Mouse (Mus musculus) neural tube, embryonic 11.5 days (tissue): ENCODE data around the gene Pafah1b3. TPM values are rescaled to one million over a fixed set of nuclear protein-coding genes. Genes with fewer than 3 reads are reported as not detected.

Experiments
- ATAC-seq: fragments of 200-750 bp; cut with Nextera tagmentation; 2 replicates; pipeline ENCODE4 v1.8.0; 2017; ENCODE audit warnings: moderate number of reproducible peaks, mild to moderate bottlenecking, moderate TSS enrichment, moderate library complexity; ENCODE audit not compliant: insufficient read depth, low FRiP score, low TSS enrichment
- DNase-seq: peaks from one replicate; pipeline ENCODE4 v3.0.0-alpha.2; 2015; ENCODE audit warnings: low spot score
- H3K27ac ChIP-seq: fragments of 300-500 bp; sonication (generic); 2 replicates; pipeline ENCODE4 v1.5.1; 2014; ENCODE audit warnings: low read depth, mild to moderate bottlenecking, low read length
- H3K27me3 ChIP-seq: fragments of 300-500 bp; sonication (generic); 2 replicates; pipeline ENCODE4 v1.6.1; 2014; ENCODE audit warnings: mild to moderate bottlenecking, low read length, mixed read lengths; ENCODE audit not compliant: control insufficient read depth, insufficient read depth
- H3K36me3 ChIP-seq: fragments of 300-500 bp; sonication (generic); 2 replicates; pipeline ENCODE4 v1.6.1; 2014; ENCODE audit warnings: mild to moderate bottlenecking, low read length, moderate library complexity, mixed read lengths; ENCODE audit not compliant: control insufficient read depth, insufficient read depth
- H3K4me1 ChIP-seq: fragments of 300-500 bp; sonication (generic); 2 replicates; pipeline ENCODE4 v1.6.1; 2014; ENCODE audit warnings: low read length, mixed read lengths; ENCODE audit not compliant: control insufficient read depth, insufficient read depth
- H3K4me2 ChIP-seq: fragments of 300-500 bp; sonication (generic); 2 replicates; pipeline ENCODE4 v1.6.1; 2014; ENCODE audit warnings: low read depth, mild to moderate bottlenecking, moderate library complexity
- H3K4me3 ChIP-seq: fragments of 300-500 bp; sonication (generic); 2 replicates; pipeline ENCODE4 v1.5.1; 2014; ENCODE audit warnings: low read depth, low read length
- H3K9ac ChIP-seq: fragments of 300-500 bp; sonication (generic); 2 replicates; pipeline ENCODE4 v1.6.1; 2014; ENCODE audit warnings: mild to moderate bottlenecking, low read length
- H3K9me3 ChIP-seq: fragments of 300-500 bp; sonication (generic); 2 replicates; pipeline ENCODE4 v1.6.1; 2016; ENCODE audit warnings: low read length; ENCODE audit not compliant: control insufficient read depth
- WGBS: fragments of 180-500 bp; shearing (Covaris S2); extraction: QIAGEN DNeasy Blood & Tissue Kit; methylation state at CpG from one replicate; pipeline ENCODE4 v1.1.7; 2014; 5-methylcytosine and 5-hydroxymethylcytosine counted together
- polyA plus RNA-seq: library from polyadenylated mRNA; unstranded; fragments of >200 nt; fragmentation: Nextera tagmentation; extraction: Ambion mirVana; gene quantifications from 2 replicates; pipeline ENCODE4 v1.2.1, GENCODE M21; 2014

Pafah1b3 gene
- polyA plus RNA-seq, 1 experiment from 2014 or later = 321 TPM

DNA sequence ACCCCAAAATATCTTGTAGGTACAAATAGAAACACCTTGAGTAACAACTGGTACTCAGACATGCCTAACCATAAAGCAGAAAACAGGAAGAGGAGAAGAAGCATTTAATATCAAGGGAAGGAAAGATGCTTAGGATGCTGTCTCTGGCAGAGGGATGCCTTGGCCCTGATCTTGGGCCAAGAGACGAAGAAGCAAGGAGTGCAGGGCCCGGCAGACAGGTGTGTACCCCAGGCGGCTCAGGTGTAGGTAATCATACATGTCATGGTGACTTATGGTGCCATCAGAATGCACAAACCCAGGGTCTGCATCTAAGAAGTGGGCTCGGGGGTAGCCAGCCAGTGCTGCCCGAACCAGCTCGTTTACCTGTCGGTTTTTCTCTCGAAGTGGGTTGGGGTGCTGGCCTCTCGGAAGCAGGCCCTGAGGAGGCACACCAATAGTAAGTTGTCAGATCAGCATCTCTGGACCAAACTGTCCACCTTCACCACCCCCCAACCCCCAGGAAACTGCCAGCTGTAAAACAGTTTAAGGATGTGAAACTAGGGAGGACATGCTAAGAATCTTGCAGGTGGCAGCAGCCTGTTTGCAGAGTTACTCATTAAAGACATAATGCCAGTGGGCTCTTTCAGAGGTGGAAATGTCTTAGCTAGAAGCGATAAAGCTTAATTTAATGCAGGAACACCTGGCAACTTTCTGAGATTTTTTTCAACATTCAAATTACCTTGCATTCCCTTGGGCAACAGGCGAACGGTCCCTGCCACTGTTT lies 2.6 kb downstream of the Pafah1b3 start:
- H3K4me1 ChIP-seq = peaks cover 4% of the 10 kb centered on the region; the same call in 1 of the 2 replicates
- no peak for ATAC-seq
- H3K27ac ChIP-seq = no peak overlapping the region
- no peak for DNase-seq
- H3K27me3 ChIP-seq = no peaks in the 10 kb centered on the region
- no peak overlapping the region for H3K4me2 ChIP-seq
- 91% methylated on average over 12 of the region's 12 CpGs for WGBS
- H3K36me3 ChIP-seq = peaks cover 26% of the 10 kb centered on the region
- no peaks in the 10 kb centered on the region for H3K9me3 ChIP-seq
- H3K4me3 ChIP-seq = no peak overlapping the region
- H3K9ac ChIP-seq = no peak overlapping the region

DNA sequence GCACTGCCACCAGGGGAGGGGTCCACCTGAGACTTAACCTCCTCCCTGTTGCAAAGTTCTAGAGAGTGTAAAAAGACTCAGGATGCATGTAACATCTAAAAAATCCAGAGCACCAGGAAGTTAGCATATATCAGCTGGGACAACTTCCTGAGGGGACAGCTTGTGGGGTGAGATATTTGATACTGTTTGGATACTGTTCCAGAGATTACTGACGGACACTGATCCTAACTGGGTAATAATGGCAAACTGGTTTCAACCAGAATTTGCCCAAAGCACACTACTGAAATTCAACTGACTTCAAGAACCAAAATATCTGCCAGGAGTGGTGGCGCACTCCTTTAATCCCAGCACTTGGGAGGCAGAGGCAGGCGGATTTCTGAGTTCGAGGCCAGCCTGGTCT lies 3.3 kb downstream of the Pafah1b3 start:
- 92% methylated on average over 4 of the region's 4 CpGs for WGBS
- H3K36me3 ChIP-seq = peaks cover 31% of the 10 kb centered on the region
- no peak for ATAC-seq

DNA sequence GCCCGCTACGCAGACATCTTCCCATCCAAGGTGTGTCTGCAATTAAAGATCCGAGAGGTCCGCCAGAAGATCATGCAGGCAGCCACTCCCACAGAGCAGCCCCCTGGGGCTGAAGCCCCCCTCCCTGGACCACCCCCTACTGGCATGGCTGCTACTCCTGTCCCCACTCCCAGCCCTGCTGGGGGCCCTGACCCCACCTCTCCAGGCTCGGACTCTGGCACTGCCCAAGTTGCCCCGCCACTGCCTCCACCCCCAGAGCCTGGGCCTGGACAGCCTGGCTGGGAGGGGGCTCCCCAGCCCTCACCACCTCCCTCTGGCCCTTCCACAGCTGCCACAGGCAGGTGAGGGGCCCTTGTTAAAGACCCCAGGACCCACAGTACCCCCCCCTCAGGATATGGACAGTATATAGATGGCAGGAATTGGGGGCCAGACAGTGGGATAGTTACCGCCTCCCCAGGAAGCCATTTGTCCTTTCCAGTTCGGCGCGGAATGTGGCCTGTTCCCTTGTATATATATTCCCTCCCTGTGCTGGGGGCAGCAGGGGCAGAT lies 4.5 kb downstream of the Pafah1b3 start:
- Histone ChIP-seq H3K4me2 (no peak overlapping the region), H3K4me3 (no peak overlapping the region), H3K36me3 (peaks cover 44% of the 10 kb centered on the region), H3K27ac (no peak overlapping the region), H3K9me3 (no peaks in the 10 kb centered on the region), H3K27me3 (no peaks in the 10 kb centered on the region), H3K4me1 (peaks cover 3% of the 10 kb centered on the region; the same call in 1 of the 2 replicates), H3K9ac (no peak overlapping the region)
- DNase-seq = no peak
- ATAC-seq = no peak
- 85% methylated on average over 10 of the region's 10 CpGs for WGBS

More for the DNA sequence above, 3.3 kb downstream of the Pafah1b3 start:
- Histone ChIP-seq H3K27me3 (no peaks in the 10 kb centered on the region), H3K4me2 (no peak overlapping the region), H3K9ac (no peak overlapping the region), H3K27ac (no peak overlapping the region), H3K4me1 (peaks cover 4% of the 10 kb centered on the region; the same call in 1 of the 2 replicates), H3K4me3 (no peak overlapping the region), H3K9me3 (no peaks in the 10 kb centered on the region)
- DNase-seq = no peak

DNA sequence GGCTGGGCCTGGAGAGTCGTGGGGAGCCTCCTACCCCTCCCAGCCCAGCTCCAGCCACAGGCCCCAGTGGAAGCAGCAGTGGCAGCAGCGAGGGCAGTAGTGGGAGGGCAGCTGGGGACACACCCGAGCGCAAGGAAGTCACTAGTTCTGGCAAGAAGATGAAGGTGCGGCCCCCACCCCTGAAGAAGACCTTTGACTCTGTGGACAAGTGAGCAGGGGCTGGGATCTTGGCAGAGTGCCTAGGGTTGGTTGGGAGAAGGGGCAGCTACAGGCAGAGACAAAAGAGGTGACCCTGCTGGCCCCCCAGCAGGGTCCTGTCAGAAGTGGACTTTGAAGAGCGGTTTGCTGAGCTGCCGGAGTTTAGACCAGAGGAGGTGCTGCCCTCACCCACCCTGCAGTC lies 5.7 kb downstream of the Pafah1b3 start:
- no peak for ATAC-seq
- H3K27ac ChIP-seq = no peak overlapping the region

DNA sequence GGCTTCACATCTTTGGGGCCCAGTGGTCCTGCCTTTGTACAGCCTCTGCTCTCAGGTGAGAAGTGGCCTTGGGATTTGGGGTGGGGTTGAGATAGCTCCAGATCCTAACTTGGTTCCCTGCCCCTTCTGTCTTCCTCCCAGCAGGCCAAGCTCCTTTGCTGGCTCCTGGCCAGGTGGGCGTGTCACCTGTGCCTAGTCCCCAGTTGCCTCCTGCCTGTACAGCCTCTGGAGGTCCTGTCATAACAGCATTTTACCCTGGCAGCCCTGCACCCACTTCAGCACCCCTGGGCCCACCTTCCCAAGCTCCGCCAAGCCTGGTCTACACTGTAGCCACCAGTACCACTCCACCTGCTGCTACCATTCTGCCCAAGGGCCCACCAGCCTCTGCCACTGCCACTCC lies 6.9 kb downstream of the Pafah1b3 start:
- Histone ChIP-seq H3K36me3 (peaks cover 54% of the 10 kb centered on the region), H3K9ac (no peak overlapping the region), H3K9me3 (no peaks in the 10 kb centered on the region), H3K4me1 (no peaks in the 10 kb centered on the region), H3K4me2 (no peak overlapping the region), H3K4me3 (no peak overlapping the region), H3K27me3 (no peaks in the 10 kb centered on the region), H3K27ac (no peak overlapping the region)
- 82% methylated on average over 2 of the region's 2 CpGs for WGBS
- DNase-seq = no peak
- no peak for ATAC-seq

More for the DNA sequence above, 5.7 kb downstream of the Pafah1b3 start:
- Histone ChIP-seq H3K4me3 (no peak overlapping the region), H3K9me3 (no peaks in the 10 kb centered on the region), H3K36me3 (peaks cover 53% of the 10 kb centered on the region), H3K4me1 (no peaks in the 10 kb centered on the region), H3K9ac (no peak overlapping the region), H3K4me2 (no peak overlapping the region), H3K27me3 (no peaks in the 10 kb centered on the region)
- DNase-seq = no peak
- 76% methylated on average over 7 of the region's 7 CpGs for WGBS

DNA sequence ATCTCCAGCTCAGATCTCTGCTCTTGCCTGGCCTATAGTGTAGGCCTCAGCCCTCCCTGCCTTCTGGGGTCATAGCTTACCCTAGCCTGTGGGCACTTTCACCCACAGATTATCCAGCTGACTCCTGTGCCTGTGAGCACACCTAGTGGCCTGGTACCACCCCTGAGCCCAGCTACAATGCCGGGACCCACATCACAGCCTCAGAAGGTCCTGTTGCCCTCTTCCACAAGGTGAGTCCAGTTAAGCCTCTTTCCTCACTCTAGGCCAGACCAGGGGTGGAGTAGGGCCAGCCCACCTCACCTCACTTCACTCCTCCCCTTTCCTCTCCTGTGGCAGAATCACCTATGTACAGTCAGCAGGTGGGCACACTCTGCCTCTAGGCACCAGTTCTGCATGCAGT lies 7.3 kb downstream of the Pafah1b3 start:
- 95% methylated on average over 1 of the region's 1 CpGs for WGBS
- Histone ChIP-seq H3K9me3 (no peaks in the 10 kb centered on the region), H3K4me3 (no peak overlapping the region), H3K27me3 (no peaks in the 10 kb centered on the region), H3K36me3 (peaks cover 56% of the 10 kb centered on the region), H3K27ac (no peak overlapping the region), H3K4me1 (no peaks in the 10 kb centered on the region), H3K9ac (no peak overlapping the region), H3K4me2 (no peak overlapping the region)
- DNase-seq (no peak), ATAC-seq (no peak)

DNA sequence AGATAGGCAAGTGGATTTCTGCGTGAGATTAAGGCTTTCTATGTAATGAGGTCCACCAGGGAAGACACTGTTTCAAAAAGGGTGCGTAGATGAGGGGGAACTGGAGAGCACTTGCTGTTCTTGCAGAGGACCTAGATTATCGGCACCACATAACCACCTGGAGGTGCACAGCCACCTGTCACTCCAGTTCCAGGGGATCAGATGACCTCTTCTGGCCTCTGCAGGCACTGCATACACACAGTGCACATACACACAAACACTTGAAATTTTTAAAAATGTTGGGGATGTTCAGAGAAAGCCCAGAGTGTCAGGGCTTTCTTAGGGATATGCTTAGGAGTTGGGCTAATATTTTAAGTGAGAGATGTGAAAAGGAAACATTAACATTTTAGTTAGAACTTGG lies 7.9 kb downstream of the Pafah1b3 start:
- H3K27ac ChIP-seq = no peak overlapping the region
- WGBS = 95% methylated on average over 3 of the region's 3 CpGs
- no peak overlapping the region for H3K4me3 ChIP-seq
- DNase-seq (no peak), ATAC-seq (no peak)
- no peak overlapping the region for H3K9ac ChIP-seq
- peaks cover 59% of the 10 kb centered on the region for H3K36me3 ChIP-seq
- H3K9me3 ChIP-seq = no peaks in the 10 kb centered on the region
- no peaks in the 10 kb centered on the region for H3K27me3 ChIP-seq
- H3K4me2 ChIP-seq = no peak overlapping the region
- no peaks in the 10 kb centered on the region for H3K4me1 ChIP-seq

DNA sequence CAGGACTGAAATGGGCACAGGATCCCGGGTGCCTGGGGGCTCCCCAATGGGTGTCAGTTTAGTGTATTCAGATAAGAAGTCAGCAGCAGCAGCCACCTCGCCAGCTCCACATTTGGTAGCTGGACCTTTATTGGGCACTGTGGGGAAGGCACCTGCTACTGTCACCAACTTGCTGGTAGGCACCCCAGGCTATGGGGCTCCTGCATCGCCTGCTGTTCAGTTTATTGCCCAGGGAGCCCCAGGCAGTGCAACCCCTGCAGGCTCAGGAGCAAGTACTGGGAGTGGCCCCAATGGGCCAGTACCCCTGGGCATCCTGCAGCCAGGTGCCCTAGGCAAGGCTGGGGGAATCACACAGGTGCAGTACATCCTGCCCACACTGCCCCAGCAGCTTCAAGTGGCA lies 9.1 kb downstream of the Pafah1b3 start:
- Histone ChIP-seq H3K27ac (no peak overlapping the region), H3K4me3 (no peak overlapping the region), H3K36me3 (peaks cover 57% of the 10 kb centered on the region), H3K4me1 (peaks cover 6% of the 10 kb centered on the region), H3K9ac (no peak overlapping the region), H3K9me3 (no peaks in the 10 kb centered on the region), H3K27me3 (no peaks in the 10 kb centered on the region), H3K4me2 (no peak overlapping the region)
- WGBS = 85% methylated on average over 3 of the region's 3 CpGs
- DNase-seq = no peak
- ATAC-seq = no peak

DNA sequence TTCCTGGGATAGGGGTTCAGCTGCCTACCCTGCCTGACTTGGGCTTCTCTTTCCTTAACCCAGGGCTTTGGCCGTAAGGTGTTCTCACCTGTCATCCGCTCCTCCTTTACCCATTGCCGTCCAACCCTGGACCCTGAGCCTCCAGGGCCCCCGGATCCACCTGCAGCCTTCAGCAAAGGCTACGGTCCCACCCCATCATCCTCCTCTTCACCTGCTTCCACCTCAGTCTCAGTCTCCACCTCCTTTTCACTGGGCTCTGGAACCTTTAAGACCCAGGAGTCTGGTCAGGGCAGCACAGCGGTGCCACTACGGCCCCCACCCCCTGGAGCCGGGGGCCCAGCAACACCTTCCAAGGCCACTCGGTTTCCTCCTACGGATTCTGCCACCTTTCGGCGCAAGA lies 9.8 kb downstream of the Pafah1b3 start:
- Histone ChIP-seq H3K9ac (no peak overlapping the region), H3K4me1 (peaks cover 14% of the 10 kb centered on the region), H3K27me3 (no peaks in the 10 kb centered on the region), H3K4me3 (no peak overlapping the region), H3K9me3 (no peaks in the 10 kb centered on the region), H3K4me2 (no peak overlapping the region), H3K36me3 (peaks cover 53% of the 10 kb centered on the region), H3K27ac (no peak overlapping the region)
- 95% methylated on average over 12 of the region's 12 CpGs for WGBS
- no peak for ATAC-seq
- DNase-seq = no peak
